In the genomic region with DNA sequence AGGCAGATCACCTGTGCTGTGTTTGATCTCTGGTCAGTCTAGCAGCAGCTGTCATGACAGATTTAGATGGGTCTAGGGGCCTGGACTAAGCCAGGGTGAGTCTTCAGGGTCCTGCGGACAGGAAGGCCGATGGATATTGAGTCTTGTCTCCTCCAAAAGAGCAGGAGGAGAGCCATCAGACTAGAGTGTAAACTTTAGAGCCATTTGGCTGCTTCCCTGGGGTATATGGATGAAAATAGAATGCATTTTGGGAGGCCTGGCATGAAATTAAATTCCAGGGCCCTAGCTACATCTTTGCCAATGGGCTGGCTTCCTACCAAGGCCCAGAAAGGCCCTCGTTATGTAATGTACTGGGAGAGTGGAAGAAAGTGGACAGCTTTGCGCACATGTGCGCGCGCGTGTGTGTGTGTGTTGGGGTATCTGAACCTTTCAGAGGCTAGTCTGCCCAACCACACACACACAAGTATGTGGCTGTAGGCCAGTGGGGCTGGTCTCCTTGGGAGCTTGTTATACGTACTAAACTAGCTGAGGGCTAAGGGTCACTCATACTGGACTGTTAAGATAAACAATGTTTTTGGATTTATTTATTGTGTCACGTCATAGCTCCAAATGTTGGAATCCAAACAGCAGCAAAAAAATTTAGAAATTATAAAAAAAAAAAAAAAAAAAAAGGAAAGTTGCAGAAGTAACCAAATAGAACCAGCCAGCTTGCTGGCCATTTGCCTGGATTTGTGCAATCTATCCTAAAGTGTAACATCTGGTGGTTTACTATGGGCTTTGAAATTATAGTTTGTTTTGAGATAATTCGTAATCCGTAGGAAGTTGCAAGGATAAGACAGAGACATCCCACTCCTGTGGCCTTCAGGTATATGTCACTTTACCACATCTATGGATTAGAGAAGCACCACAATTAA, we compare ENCODE assay signal across 10 mouse cellular contexts.
DNase-seq lines count a peak whose midpoint lies in the region; ATAC-seq lines count a peak whose summit lies in the region.
"Had no signal": no experiment of that assay in that cellular context is flagged by ENCODE, and none has a peak within 500 bp of the region (broad histone marks: within the 10 kb centered on the region; RNA-seq: fewer than 3 reads in every experiment).

No protein-coding gene starts in this region.

- H3K4me2 ChIP-seq in hindbrain, embryonic 13.5 days, result no peak overlapping the region
- no peak overlapping the region for H3K4me2 ChIP-seq in hindbrain, embryonic 11.5 days (replicated peaks; ENCODE audit: low read depth, low read length)
- no peak overlapping the region for H3K4me2 ChIP-seq in lung, embryonic 15.5 days
- H3K4me2 ChIP-seq: embryonic facial prominence, embryonic 13.5 days had no signal

- H3K4me1 ChIP-seq in hindbrain, embryonic 13.5 days (replicated peaks), result peaks cover 21% of the 10 kb centered on the region
- no peaks in the 10 kb centered on the region for H3K4me1 ChIP-seq in hindbrain, embryonic 11.5 days (replicated peaks; ENCODE audit: control insufficient read depth, insufficient read depth, low read length)
- H3K4me1 ChIP-seq in lung, embryonic 15.5 days, result peaks cover 32% of the 10 kb centered on the region

- no peak overlapping the region for H3K9ac ChIP-seq in hindbrain, embryonic 13.5 days
- H3K9ac ChIP-seq in hindbrain, embryonic 11.5 days (ENCODE audit: low read depth, low read length), result no peak overlapping the region
- H3K9ac ChIP-seq in lung, embryonic 15.5 days, result no peak overlapping the region
- H3K9ac ChIP-seq: embryonic facial prominence, embryonic 13.5 days had no signal

- 0 out of 2 replicates have a peak overlapping the region, but pooled peaks have one; percentile 12 for H3K27ac ChIP-seq in hindbrain, embryonic 13.5 days
- H3K27ac ChIP-seq in hindbrain, embryonic 11.5 days (ENCODE audit: low read depth, low read length), result no peak overlapping the region
- H3K27ac ChIP-seq in lung, embryonic 15.5 days, result peak overlapping the region; percentile 95
- H3K27ac ChIP-seq: embryonic facial prominence, embryonic 13.5 days; macrophage had no signal

- DNase-seq in hindbrain, embryonic 11.5 days (ENCODE audit: low spot score), result no peak
- peak; percentile 73 for DNase-seq in adrenal gland, postnatal 10 days
- peak; percentile 66 to 88 for DNase-seq in gastrocnemius, adult 8-10 months (ENCODE audit: low spot score in 2 of 2)
- peak; percentile 60 for DNase-seq in kidney, adult 9 months
- no peak for DNase-seq in B cell, adult 2 months

- no peaks in the 10 kb centered on the region for H3K9me3 ChIP-seq in hindbrain, embryonic 13.5 days
- no peaks in the 10 kb centered on the region for H3K9me3 ChIP-seq in hindbrain, embryonic 11.5 days (ENCODE audit: control insufficient read depth, low read length)
- H3K9me3 ChIP-seq in lung, embryonic 15.5 days, result no peaks in the 10 kb centered on the region
- H3K9me3 ChIP-seq: embryonic facial prominence, embryonic 13.5 days had no signal

- no peak for ATAC-seq in hindbrain, embryonic 13.5 days (ENCODE audit: low FRiP score)
- ATAC-seq in hindbrain, embryonic 11.5 days (ENCODE audit: low FRiP score), result no peak
- ATAC-seq in lung, embryonic 15.5 days (ENCODE audit: borderline replicate concordance, extremely low read depth, low FRiP score, low TSS enrichment), result peak; percentile 88
- ATAC-seq in erythroblast, adult 5-6 weeks (replicated peaks; ENCODE audit: low FRiP score, poor library complexity, severe bottlenecking), result no peak

- WGBS in hindbrain, embryonic 13.5 days, result 82% methylated on average over 12 of the region's 12 CpGs
- WGBS in hindbrain, embryonic 11.5 days, result 90% methylated on average over 12 of the region's 12 CpGs
- WGBS in lung, embryonic 15.5 days, result 44% methylated on average over 12 of the region's 12 CpGs

- H3K4me3 ChIP-seq in hindbrain, embryonic 13.5 days, result no peak overlapping the region
- H3K4me3 ChIP-seq in hindbrain, embryonic 11.5 days (ENCODE audit: low read depth, low read length), result no peak overlapping the region
- H3K4me3 ChIP-seq in lung, embryonic 15.5 days, result no peak overlapping the region
- H3K4me3 ChIP-seq: embryonic facial prominence, embryonic 13.5 days had no signal

- H3K27me3 ChIP-seq in hindbrain, embryonic 13.5 days, result peaks cover 9% of the 10 kb centered on the region
- H3K27me3 ChIP-seq in hindbrain, embryonic 11.5 days (ENCODE audit: control insufficient read depth, insufficient read depth, low read length), result no peaks in the 10 kb centered on the region
- H3K27me3 ChIP-seq in lung, embryonic 15.5 days, result no peaks in the 10 kb centered on the region

- no peaks in the 10 kb centered on the region for H3K36me3 ChIP-seq in hindbrain, embryonic 13.5 days
- H3K36me3 ChIP-seq in hindbrain, embryonic 11.5 days (ENCODE audit: control insufficient read depth, insufficient read depth, low read length), result no peaks in the 10 kb centered on the region
- H3K36me3 ChIP-seq in lung, embryonic 15.5 days, result no peaks in the 10 kb centered on the region
- H3K36me3 ChIP-seq: embryonic facial prominence, embryonic 13.5 days had no signal

Comparison
In these comparisons a context has a peak if more than half of its experiments do, and no peak if none do; other contexts are left out.
1. DNase-seq: peak in adrenal gland, postnatal 10 days (single experiment), gastrocnemius, adult 8-10 months (2 of 2) and kidney, adult 9 months (single experiment); none in hindbrain, embryonic 11.5 days (single experiment) and B cell, adult 2 months (0 of 2).